Mouse (Mus musculus) thymus, postnatal 25 days (tissue): Measurements from ENCODE around the gene Ypel3.

Experiments used
- DNase-seq: peaks from one replicate; pipeline ENCODE4 v3.0.0; 2022

Gene Ypel3

DNA sequence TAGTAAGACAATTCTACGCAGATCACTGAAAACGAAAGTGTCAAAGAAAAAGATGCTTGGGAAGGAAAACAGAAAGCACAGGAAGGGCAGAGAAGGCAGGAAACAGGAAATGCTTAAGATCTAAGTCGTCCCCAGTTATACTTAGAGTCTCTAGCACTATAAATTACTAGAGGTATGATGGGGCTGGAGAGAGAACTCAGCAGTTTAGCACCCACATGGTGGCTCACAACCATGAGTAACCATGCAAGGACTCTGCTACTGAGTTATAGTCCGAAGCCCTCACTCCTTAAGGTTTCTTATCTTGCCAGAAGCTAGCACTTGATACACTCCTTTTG, 17.5 kb downstream of the Ypel3 start:
- DNase-seq: no peak

DNA sequence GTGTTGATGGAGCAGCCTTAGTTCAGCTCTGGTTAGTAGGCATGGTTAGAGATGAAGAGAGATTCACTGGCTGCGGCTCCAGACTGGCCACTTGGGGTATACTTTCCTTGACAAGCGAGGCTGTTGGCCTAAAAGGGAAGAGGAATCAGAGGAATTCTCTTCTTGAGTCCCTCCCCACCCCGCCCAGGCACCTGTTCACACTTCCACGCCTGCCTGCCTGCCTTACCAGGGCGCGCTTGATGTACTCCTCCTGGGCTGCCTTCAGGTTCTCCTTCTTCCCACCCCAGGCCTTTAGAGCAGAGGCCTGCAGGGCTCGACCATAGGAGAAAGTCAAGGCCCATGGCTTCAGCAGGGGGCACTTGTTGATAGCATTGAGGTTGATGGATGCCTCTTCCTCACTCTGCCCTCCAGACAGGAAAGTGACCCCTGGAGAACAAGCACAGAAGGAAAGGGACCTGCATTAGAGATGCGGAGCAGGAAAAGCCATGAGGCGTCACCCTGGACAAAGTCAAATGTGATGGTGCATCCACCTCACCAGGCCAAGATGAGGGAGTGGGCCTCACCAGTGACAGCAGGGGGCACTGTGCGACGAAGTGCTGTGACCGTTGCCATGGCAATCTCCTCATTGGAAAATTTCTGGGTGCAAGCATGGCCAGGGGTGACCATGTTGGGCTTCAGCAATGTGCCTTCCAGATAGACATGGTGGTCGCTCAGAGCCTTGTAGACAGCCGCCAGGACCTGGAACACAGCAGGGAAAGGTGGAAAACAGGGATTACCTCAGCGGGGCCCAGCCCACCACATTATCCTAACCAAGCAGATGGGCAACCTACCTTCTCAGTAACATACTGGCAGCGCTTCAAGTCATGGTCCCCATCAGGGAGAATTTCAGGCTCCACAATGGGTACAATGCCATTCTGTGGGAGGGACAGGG, 18.9 kb downstream of the Ypel3 start:
- DNase-seq: no peak

DNA sequence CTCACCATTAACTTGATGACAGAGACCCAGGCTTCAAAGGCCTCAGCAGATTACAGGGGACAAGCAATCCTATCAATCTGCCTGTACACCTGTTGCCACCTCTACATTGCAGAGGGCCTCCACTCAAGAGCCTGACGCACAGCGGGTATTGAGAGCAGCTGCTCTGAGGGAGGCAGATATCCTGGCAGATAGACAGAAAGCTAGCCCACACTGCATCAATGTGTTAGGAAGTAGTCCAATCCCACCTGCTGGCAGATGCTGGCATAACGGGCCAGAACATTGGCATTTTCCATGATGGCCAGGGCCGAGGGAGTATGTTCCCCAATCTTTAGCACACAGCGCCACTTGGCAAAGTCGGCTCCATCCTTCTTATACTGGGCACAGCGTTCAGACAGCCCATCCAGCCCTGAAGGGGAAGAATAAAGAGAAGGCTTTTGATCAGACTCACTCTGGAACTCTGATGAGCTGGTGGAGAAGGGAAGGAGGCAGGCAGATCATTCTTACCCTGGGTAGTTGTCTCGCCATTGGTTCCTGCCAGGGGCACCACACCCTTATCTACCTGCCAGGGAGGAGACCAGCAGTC, 19.7 kb downstream of the Ypel3 start:
- no peak for DNase-seq

DNA sequence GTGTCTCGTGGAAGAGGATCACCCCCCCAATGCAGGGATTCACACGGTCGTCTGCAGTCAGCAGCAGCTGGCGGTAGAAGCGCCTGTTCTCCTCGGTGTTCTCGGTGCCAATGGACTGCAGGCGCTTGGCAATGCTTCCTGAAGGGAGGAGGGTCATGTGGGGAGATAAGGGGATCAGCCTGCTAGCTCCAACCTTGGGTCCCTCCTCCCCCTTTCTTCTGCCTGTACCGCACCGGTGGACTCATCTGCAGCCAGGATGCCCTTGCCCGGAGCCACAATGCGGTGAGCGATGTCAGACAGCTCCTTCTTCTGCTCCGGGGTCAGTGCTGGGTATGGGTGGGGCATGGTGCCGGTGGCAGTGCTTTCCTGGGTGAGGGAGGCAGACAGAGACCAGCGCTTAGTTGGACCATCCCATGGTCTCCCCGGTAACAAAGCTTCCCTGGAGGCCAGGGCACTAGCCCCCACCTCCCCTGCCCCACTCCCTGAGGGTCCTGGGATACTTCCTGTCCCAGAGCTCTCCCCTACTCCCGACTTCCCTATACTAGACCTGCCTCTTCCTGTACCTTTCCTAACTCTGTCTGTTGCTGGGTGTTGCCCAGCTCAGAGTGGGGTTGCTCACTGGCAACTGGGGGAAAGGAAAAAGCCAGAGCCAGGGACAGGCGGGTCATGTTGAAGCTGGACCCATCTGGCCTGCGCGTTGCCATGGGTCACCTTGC, 20.8 kb downstream of the Ypel3 start, which contains the start of gene Fam57b:
Gene Fam57b, plus strand, starts transcription at position 258 of the 716 bp plus-strand sequence.
- DNase-seq: no peak

DNA sequence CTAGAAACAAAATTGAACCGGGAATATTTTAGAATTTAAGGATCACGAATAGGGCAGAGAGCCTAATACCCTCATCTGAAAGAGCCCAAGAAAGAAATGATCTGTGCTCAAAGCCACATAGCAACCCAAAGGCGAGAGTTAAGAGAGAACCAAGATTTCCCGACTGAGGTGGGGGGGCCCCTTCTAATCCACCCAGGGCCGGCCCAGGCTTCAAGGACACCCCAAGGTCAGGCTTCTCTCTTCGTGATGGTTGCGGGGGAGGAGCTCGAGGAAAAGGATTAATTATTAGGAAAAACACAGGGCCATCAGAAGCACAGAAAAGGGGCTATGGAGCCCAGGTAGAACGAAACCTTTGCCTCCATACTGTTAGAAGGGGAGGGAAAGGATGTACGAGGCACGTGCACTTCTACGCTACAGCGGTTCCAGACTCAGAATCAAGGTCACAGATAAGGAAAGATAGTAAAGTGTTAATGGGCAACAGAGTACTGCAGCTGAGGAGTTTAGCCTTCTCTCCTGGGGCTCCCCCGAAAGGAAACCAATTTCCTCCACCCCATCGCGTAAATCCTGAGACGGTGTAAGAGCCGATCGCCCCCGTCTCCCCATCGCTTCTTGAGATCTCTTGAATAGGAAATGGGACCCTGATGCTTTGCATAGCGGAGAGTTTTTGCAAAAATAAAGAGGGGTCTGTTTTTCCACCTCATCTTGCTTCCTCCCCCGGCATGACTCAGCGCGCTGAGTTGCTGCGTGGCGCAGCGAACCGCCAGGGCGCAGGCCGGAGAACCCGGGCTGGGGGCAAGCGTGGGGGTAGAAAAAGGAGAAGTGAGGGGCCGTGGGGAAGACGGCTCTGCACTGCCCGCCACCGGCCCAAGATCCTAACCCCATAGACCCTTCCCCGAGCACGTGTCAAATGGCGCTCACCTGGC, 21.6 kb downstream of the Ypel3 start:
- no peak for DNase-seq

DNA sequence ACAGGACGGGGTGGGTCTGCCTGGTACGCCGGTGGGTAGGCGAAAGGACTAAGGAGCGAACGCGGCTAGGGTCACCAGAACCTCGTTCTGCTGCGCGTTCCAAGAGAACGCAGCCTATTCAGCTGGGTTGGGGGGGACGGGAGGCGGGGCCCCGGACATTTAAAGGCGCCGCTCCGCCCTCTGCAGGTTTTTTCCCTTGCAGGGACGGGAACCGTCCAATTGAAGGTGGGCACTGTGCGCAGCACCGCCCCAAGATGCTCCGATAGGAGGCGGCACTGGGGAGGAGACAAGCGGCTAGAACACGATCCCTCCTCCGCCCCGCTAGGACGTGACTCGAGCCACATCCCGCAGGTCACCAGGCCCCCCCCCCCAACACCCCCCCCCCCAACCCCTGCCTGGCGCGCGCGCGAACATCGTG, 22.3 kb downstream of the Ypel3 start:
- DNase-seq: peak; percentile 97

DNA sequence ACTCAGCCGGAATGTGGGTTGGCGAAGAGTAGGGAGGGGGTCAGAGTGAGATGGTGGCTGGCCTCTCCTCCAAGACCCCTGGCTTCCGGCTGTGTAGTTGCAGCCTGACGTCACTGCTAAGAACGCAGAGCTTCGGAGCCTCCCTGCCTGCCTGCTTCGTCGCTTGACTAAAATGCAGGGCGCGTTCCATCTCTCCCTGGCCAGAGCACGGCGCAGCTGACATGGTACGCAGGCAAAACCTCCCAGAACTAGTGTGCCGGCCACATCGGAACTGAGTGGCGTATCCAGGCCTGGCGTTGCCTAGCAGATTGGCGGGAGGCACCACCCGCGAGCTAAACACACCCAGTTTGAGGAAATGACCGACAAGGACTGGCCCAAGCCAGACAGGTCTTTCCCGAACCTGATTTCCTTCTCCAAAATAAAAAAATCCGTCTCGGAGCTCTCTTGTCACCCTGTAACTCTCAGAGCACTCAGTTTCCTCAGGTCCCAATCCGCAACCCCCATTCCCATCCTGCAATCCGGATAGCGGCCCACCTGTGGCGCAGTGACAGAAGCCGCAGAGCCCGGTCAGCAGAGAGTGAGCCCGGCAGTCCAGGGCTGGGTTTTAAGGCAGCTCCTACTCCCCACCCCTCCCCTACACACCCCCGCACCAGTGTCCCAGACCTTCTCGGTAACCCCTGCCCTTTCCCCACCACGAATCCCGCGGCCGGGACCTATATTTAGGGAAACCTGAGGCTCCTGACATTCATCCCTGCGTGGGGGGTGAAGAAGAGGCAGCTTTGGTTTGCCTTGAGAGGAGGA, 22.9 kb downstream of the Ypel3 start:
- no peak for DNase-seq

DNA sequence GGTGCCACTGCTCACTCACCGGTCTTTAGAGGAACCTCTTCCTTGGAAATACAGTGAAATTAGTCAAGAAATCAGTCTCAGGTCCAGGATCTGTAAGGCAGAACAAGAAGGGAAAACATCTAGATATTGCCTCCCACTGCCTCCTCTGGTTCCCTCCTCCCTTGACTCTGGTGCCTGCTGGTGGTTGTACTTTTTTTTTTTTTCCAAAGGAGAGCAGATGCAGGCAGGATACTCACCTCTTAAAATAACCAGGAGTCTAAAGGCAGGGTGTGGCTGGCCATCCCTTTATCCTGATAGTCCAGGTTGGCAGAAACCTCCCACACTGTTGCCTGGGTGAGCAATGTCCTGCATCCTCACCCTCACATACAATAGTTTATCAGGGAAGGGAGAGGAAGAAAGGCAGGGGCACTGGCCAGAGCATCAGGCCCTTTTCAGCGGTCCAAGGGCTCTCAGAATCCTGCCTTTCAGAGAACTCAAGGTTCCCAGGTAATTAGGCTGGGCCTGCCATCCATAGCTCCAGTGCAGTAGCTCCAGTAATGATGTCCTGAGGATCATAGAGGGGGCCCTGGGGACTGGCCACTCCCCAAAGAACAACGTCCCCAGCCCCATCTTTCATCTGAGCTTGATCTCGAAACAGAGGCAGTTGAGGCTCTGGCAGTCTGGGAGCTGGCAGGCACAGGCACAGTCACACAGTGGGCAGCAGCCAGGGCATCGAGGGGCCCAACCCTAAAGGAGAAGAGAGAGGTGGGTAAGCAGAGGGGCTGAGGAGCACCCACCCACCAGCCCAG, 23.7 kb downstream of the Ypel3 start:
- DNase-seq: no peak

DNA sequence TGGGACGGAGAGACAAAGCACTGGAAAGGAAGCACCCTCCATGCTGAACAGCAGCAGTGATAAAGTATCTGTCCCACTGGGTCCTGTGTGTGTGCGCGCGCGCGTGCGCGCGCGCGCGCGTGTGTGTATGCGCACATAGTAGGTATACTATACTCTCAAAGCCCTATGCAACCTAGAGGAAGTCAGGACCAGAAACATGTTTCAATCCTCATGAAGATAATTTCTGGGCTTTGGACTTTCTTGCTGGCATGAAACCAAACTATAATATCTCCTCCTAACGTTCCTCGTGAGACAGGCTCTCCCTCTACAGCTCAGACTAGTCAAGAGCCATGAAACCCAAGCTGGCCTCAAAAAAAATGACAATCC, 24.3 kb downstream of the Ypel3 start:
- no peak for DNase-seq

DNA sequence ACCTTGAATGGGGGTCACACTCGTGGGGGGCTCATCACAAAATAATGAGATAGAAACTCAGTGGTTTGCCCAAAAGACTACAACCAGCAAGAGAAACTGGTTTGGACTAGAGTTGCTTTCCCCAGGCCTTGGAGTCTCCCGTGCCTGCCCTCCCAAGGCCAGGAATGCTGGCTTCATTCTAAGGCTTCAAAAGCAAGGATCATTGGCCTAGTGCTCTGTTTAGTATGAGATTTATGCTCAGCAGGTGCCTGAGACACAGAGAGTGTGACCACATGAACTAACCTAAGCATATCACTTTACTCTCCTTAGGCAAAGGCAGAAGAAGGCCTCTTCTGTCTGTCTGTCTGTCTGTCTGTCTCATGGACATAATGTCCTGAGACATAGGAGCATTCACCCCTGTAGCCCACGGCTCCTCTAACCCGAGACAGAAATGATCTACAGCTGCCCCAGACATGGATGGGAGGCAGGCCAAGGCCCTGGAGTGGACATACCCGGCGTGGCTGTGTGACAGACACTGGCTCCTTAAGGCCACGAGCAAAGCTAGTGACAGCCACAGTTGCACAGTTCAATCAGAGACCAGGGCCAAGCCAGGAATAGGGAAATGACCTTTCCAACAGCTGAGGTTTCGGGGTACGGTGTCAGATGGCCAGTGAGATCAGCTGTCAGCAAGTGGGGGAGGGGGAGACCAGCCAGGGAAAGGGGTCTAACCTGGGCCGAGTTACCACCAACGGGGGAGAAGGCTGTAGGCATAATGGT, 25.6 kb downstream of the Ypel3 start:
- no peak for DNase-seq

DNA sequence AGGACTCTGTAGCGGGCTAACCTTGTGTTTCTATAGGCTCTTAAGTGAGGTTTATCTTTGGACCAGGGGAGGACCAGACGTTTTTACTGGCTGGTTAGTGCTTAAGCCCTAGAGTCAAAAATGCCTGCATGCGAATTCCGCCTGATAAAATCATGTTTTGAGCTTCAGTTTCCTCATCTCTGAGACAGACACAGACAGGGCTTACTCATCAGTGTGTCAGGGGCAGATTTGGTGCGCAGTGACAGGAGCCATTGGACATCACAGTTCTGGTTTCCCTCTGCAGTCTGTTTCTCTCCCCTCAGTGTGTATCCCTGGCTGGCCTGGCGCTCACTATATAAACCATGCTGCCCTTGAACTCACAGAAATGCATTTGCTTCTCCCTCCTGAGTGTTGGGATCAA, 26.4 kb downstream of the Ypel3 start:
- DNase-seq: no peak

DNA sequence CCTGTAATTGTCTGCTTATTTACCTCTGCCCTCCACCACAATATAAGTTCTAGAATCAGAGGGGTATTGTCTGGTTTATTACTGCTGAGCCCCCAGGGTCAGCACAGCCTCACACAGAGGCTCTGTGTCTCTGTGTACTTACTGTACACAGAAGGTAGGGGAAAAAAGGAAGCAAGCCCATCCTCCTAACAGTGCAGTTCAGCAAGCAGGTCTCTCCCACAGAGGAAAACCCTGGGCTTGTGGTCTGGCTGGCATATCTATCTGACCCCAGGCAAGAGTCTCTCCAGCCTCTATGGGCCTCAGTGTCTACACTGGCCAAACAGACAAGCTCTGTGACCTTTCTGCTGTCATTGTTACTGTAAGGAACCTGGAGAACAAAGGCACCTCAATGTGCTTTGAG, 27.0 kb downstream of the Ypel3 start:
- no peak for DNase-seq

DNA sequence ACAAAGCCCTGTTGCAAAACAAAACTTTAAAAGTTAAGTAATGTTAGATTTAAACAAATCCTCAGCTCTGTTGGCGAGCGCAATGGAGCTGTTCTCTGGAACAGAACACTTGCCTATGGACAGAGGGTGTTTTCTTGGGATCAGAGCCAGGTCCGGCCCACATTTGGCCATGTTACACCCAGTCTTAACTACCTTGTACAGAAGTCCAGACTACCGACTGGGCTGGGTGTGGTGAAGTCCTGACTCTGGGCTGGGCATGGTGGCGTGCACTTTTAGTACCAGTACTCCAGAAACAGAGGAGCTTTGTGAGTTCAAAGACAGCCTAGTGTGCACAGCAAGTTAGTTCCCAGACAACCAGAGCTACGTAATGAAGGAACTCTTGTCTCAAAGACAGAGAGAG, 30.2 kb downstream of the Ypel3 start:
- no peak for DNase-seq

DNA sequence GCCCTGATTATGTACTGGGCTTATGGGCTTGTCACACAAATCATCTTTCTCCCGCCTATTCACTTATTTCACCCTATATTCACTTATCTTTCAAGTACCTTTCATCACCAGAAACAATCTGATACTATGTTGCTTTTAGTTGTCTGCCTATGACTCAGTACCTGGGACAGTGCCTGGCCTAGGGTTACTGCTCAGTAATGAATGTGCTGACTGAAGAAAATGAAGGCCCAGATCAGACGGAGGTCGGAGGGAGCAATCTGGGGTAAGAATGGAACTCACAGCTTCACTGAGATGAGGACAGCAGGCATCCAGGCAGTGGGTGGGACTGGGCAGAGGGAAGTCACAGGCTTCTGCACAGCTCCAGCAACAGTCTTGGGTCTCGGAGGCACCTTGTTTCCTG, 30.6 kb downstream of the Ypel3 start:
- DNase-seq: no peak

DNA sequence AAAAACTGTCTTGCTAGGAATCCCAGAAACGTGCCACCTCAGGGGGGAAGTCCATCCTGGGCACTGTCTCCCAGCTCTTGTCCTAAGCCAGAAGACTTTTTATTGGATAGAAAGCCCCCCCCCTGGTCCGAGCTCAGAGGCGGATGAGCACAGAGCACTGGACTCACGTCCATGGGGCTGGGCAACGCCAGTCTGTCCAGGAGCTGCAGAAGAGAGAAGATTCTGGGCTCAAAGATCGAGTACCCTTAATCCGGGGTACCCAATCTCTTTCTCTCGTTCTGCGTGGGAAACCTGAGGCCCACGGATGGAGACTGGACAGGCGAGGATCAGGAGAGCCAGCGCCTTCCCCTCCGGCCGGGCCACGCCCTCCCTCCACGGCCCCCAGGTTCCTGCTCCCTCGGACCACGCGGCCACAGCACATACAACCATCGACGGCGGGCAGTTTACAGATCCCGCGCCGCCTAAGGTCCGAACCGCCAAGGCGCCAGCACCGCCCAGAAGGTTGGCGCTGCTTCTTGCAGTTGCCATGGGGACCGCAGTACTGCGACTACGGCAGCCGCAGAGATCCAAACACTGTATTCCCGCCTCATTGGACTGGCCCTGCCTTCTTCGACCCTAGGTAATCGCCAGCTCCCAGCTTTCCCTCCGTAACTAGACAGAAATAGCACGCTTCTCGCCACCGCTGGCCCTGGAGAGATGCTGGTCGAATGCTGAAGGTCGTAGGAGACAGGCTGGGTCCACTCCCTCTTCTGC, 32.1 kb downstream of the Ypel3 start:
- DNase-seq: peak; percentile 54

DNA sequence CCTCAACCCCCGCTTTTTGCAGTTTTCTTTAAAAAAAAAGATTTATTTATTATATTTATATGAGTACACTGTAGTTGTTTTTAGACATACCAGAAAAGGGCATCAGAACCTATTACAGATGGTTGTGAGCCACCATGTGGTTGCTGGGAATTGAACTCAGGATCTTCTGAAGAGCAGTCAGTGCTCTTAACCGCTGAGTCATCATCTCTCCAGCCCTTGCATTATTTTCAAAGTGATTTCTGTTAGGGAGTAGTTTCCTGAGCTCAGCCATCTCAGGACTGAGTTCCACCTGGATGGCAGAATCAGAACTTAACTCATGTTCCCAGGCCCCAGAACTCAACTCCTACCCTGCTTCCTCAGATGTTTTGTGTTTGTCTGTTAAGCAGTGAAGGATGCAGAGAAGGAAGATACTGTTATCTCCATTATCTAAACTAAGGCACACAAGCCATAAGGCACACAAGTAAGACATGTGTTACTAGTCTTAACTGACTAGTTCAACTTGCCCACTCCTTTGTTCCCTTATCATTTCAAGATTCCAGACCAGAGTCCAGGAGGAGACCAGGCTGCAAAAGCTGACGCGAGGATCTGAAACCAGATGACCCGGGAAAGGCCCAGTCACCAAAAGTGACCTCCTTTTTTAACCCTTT, 33.1 kb downstream of the Ypel3 start:
- DNase-seq: no peak

DNA sequence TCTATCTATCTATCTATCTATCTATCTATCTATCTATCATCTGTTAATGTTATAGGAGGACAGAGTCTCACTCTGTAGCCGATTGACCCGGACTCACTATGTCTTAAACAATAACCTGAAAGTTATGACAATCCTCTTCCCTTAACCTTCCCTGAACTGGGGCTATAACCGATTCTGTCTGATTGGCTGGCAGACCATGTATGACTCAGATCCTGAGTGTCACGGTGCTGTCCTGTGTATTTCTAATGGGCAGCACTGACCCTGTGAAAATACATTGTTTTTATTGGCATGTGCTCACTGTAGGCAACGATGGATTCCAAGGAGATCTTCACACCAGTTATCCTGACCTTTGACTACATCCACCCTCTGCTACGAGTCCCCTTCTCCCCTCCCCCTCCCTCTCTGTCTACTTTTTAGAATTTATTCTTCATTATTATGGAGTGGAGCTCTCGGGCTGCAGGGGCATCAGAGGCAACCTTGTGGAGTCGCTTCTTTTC, 39.0 kb downstream of the Ypel3 start:
- DNase-seq: no peak

DNA sequence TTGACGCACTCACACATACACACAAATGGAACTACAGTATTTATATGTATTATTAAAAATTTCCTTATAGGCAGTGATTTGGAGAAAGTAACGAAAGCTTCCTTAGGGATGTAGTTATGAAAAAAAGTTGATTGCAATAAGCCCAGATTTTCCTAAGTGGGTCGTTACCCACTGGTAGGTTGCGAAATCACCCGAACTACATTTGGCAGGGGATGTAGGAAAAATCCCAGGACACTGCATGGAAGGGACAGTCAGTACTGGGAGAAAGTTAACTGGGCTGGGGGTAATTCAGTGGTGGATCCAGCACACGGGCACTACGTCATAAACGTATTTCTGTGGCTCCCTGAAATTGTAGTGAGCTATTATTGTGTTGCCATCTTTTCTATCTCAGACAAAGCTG, 39.7 kb downstream of the Ypel3 start:
- no peak for DNase-seq

DNA sequence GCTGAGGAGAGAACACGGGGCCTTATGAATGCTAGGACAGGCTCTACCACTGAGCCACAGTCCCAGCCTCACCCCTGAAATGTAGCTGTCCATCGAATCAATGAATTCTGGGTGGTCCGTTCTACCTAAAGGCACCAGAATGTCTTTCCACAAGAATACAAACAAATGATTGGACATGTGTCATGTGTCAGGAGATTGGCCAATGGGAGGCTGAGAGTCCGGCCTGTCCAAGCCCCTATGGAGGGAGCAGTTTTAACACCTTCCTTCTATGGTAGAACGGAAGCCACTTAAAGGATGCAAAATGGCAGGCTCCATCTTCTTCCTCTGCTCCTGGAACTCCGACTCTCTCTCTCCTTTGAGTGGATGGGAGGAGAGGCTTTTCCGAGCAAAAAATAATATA, 40.8 kb downstream of the Ypel3 start:
- DNase-seq: no peak
